Mouse (Mus musculus): ENCODE measurements around the gene Dnaaf2.

- TF ChIP-seq CTCF (IDR thresholded peaks at IDR 0.05; ENCODE audit: low read depth, low read length) (no peak), POLR2A (IDR thresholded peaks at IDR 0.05; ENCODE audit: borderline replicate concordance, low read depth, low read length) (no peak)
These were observed 33.3 kb downstream of the Dnaaf2 start for GRCm38 (mm10) chr12:69164904-69165303.

Data from bone marrow macrophage, adult 2 months (primary cell).